Mouse (Mus musculus): ENCODE measurements around the gene Sbno2. TPM values are rescaled to one million over a fixed set of nuclear protein-coding genes. Genes with fewer than 3 reads are reported as not detected.

Sbno2 gene
- 1 to 10 TPM; 5.6 to 6.7 TPM for total RNA-seq (2021)
- long read RNA-seq, experiment 1, partial matches to known transcripts: 0 of 1 reads
- long read RNA-seq, experiment 1, other reads (novel, unspliced or antisense): 1 of 1 reads
- long read RNA-seq, experiment 2, partial matches to known transcripts: 2 of 2 reads
- long read RNA-seq, experiment 2, other reads (novel, unspliced or antisense): 0 of 2 reads

DNA sequence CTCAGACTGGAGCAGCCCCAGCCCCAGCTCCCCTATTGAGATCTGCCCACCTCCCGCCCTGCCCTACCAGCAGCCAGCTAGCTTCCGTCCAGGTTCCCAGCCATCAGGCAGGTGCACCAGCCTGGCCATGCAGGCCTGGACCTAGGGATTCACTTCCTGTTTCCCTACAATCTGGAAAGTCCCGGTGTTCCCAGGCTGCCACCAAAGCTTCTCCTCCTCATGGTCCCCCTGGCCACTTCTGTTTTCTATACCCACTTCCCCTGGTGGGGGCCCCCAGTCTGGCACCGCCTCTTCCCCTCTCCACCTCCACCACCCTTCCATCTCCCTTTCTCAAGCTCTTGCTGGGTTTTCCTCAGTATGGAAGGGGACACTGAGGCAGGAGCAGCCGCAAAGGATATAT, at the start of gene Sbno2:
TSS of gene Sbno2 (minus strand) at position 112 of the 400 bp plus-strand sequence.
- no peak for DNase-seq

DNA sequence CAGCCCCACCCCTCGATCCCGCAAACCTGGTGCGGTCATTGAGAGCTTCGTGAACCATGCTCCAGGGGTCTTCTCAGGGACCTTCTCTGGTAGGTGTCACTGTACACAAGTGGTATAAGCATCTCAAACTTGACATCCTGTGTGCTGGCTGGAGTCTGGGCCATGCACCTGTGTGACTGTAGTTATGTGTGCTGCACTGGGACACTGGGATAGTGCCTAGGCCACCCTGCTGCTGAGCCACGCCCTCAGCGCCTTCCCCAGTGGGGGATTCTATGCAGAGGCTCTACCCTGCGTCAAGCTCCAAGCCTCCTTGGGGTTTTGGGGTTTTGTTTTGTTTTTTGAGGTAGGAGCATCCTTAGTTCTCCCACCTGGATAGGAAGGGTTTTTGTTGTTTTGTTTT, 49.0 kb upstream of the Sbno2 start:
- no peak for DNase-seq

DNA sequence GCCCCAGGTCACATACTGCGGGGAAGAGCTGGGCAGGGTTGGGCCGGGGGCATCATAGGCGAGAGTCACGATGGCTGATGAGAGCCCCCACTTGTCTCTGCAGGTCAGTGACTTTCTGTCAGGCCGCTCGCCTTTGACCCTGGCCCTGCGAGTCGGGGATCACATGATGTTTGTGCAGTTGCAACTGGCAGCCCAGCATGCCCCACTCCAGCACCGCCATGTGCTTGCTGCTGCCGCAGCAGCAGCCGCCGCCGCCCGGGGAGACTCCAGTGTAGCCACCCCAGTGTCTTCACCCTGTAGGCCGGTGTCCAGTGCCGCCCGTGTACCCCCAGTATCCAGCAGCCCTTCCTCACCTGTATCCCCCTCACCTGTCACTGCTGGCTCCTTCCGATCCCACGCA, 48.3 kb upstream of the Sbno2 start:
- DNase-seq: no peak

DNA sequence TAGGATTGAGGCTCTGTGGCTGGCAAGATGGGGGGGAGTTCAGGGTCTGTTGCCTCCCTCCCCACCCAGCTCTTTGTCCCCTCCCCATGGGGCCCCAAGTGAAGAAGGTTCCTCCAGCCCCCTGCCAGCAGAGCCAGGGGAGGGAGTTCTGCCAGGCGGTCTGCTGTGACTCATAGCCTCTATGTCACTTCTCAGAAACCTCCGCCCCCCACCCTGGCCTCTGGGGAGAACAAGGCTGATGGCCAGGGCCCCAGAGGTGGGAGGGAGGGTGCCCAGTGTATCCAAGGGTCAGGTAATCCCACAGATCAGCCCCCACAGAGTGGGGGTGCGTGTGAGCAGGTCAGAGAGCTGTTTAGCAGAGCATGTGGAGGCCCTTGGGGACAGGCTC, 47.5 kb upstream of the Sbno2 start:
- no peak for DNase-seq

DNA sequence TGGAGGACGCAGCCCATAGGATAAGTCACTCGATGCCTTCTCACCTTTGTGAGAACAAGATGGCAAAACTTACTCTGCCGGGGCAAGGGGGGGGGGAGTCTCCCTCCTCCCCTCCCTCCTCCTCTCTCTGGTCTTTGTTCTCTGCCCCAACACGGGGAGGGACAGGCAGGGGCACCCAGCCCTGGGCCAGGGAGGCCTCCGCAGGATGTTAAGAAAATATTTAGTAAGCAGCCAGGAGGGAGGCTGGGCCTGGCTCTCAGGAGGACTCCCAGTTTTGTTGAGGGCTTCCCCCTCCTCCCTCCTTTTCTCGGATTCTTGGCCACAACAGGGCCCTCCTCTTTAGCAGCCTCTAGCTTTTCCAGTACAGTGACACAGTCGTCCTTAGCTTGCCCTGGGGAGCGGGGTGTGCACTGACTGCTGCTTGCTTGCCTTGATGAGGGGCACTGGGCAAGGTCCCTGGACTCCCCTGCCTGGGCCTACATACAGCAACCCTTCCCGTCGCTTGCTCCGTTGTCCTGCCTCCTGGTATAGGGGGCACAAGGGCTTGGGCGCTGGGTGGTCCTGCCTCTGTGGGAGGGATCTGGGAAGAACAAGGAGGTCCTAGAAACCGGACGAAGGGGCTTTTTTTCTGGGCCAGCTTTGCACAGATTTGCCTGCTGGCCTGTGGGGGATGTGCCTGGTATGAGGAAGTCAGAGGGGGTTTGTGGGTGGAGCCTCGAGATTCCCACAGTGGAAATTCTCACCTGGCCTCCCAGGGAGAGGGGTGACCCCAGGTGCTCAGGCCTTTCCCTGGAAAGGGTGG, 46.9 kb upstream of the Sbno2 start:
- DNase-seq: peak; percentile 53

DNA sequence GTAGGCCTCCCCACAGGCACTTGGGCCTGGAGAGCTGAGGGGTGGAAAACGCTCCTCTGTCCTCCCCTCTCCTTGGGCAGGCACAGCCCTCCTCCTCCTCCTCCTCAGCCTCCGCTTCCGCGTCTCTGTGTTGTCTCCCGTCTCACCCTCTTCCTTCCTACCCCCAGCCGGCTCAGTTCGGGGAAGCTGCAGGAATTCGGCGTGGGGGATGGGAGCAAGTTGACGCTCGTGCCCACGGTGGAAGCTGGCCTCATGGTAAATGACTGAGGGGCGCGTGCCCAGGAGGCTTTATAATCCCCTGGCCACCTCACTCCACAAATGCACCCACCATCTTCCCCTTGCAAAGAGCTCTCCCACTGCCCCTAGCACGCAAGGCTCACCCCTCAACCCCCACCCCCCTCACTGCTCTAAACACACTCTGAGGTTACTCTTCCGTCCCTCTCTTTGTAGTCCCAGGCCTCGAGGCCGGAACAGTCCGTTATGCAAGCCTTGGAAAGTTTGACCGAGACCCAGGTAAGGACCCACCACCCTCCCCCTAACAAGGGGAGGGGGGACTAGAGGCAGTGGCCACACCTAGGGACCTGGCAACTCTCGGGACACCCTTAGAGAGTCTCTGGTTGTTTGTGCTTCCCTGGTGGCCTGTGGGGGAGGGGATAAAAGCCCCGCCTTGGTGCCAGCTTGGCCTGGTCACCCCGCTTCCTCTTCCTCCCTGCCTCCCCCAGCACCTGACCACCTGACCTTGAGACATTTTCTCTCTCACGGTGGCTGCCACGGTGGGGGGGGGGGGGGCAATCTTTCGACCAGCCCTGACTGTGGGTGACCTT, 46.1 kb upstream of the Sbno2 start:
- DNase-seq: peak; percentile 60

DNA sequence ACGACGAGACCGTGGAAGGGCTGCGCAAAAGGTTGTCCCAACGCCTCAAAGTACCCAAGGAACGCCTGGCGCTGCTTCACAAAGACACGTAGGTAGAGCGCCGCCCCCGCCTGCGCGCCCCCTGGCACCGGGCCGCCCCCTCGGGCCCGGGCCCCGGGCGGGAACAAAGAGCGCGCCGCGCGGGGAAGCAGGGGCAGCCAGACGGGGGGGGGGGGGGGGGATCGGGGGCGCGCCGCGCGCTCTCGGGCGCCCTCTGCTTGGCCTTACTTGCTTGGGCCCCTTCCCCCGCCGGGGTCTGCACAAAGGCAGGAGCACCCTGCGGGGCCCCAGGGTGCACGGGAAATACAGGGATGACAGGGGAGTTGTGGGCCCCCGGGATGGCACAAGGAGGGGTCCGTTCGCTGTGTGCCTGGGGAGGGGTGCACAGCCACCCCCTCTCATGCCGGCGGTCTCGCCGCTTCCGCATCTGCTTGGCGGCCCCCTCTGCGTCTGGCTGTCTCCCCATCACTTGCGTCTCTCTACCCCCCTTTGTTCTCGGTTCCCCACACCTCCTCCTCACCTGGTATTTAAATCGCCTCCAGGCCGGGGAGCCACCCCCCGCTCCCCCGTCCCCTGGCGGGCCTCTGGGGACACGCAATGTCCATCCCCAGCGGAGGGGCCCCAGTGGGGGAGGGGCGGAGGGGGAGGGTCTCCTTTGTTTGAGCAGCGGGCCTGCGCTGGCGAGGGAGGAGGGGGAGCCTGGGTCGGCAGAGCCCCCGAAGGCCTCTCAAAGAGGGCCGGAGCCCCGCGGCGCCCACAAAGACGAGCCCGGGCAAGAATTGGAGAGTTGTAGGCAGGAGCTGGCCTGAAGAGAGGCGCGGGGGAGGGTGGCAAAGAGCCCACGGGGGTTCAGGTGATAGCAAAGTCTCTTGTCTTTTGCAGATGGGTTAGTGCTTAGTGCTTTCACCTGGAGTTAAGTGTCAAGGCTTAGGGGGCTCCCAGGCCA, 45.1 kb upstream of the Sbno2 start:
- peak; percentile 53 for DNase-seq

DNA sequence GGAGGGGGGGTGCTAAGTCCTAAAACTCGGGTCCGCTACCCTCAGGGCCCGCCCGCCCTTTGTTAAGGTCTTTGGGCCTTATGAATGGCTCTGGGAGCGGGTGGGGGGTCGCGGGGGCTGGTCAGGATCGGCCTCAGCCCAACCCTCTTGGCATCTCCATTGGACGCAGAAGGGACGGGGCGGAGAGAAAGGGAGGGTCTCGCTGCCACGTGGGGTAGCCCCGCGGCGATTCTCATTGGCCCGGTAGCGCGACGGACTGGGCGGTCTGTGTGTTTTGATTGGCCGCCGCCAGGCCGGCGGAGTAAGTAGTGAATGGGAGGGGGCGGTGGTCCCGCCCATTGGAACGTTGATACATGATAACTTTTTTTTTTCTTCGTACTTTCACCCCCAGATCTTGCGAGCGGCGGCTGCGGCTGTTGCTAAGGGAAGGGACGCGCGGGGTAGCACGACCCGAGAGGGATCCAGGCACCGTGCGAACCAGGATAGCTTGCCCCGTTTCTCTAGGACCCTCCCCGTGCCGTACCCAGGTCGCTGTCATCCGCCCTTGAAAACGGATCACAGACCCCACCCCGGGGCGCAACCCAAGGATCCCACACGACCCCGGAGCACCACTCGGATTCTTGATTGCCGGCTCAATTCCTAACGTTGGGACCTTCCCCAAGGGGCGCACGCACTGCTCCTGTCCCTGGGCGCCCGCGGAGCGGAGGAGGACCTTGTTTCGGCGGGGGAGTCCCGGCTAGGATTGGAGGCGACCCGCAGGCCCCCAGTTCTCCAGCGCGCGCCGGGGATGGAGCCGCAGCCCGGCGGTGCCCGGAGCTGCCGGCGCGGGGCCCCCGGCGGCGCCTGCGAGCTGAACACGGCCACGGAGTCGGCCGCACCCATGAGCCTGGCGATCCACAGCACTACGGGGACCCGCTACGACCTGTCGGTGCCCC, 44.2 kb upstream of the Sbno2 start:
- DNase-seq: peak; percentile 98

DNA sequence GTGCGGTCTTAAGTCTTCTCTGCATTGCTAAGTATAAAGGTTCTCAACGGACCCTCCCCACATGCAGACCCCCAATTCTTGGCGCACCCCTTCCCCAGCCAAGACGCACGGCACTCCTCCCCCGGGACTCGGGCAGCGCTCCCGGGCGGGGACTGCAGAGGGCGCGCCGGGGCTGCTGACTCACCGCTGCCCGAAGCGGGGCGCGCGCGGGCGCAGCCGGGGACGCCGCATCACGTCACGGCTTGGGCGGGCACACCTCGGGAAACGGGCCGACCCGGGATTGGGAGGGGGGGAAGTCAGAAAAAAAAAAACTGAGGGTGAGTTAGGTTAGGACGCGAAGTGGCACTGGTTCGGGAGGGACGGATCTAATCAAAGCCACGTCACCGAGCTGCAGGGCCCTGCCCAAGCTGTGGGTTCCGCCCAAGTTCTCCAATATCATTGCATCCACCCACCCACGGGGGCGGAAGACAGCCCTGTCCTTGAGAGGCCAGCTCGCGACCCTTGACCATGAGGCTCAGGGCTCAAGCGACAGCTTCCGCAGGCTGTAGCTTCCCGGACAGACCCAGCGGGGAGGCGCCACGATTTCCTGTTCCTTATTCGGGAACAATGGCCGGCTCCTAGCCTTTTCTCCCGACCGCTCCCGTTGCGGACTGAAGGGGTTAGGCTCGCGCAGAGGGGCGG, 43.4 kb upstream of the Sbno2 start:
- peak; percentile 94 for DNase-seq

DNA sequence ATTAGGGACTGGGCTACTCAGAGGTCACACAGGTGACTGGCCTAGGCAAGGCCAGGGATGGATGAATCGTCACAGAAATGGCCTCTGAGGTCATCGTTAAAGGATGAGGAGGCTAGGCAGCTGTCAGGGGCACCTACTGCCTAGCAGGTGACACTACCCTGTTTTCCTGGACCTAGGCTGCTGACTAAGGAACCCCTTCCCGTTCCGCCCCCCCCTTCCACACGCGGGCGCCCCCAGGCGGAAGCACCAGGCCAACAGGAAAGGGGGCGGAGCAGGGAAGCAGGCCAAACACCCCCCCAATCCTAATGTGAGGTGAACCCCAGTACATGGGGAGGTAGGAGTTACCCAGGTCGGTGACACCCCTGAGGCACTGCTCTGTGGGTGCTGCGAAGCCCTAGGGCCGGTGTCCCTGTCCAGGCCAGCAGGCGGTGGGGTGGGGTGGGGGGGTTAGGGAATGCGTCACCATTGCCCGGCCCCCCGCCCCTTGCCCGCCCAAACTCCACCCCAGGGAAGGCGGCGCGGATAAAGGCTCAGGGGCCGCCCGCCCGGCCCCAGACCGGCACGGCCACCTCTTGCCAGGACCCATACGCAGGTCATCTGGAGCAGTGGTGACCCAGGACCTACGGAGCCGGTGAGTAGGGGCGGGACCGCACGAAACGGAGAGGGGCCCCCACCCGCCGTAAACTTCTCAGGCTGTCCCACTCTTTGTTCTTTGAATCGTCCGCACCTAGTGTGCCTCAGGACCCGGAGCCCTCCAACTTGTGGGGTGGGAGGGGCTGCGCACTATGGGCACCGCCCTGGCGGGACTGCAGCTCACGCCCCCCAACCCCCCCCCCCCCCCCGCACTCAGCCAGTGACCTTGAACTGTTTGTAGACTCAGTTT, 42.6 kb upstream of the Sbno2 start, which contains the start of gene Midn:
TSS of gene Midn (plus strand) at position 554 of the 883 bp plus-strand sequence.
- DNase-seq: peak; percentile 90

DNA sequence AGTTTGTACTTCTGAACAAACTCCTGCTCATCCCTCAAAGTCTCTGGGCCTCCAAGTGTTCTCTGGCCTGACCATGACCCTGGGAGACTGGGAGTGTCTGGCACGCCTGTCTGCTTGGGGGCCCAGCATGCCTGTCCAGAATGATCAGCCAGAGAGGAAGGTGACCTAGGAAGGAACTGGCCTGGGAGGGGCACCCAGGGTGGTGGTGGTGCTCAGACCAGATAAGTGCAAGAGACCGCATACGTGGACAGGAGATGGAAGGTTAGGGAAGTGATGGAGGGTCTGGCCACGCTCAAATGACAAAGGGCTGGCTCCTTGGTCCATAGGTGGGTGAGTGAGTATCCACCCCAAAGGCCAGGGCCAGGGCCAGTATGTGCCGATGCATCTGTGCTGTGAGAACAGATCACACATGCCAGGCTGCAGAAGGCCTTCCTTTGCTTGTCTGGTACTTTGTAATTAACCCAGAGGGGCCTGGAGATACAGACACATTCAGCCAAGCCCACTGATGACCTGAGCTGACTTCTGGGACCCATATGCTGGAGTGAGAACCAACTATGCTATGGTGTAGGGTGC, 41.9 kb upstream of the Sbno2 start:
- DNase-seq: no peak

DNA sequence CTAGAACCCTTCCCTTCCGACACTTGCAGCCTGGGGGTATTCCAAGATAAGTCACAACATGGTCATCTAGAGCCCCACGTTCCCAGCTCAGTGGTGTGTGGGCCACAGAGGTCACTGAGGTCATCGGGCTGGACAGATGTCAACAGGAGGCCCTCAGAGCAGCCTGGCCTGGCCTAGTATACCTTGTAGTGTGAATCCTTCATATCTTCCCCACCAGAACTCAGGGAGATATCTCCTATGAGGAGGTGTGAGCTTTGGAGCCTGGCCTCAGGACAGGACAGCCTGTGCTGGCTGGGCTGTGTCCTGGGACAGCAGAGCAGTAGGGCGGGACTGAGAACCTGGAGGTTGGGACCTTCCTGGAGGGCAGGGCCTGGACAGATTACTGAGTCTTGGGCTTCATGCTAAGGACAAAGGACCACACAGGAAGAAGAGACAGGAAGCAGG, 41.2 kb upstream of the Sbno2 start:
- DNase-seq: peak; percentile 65

DNA sequence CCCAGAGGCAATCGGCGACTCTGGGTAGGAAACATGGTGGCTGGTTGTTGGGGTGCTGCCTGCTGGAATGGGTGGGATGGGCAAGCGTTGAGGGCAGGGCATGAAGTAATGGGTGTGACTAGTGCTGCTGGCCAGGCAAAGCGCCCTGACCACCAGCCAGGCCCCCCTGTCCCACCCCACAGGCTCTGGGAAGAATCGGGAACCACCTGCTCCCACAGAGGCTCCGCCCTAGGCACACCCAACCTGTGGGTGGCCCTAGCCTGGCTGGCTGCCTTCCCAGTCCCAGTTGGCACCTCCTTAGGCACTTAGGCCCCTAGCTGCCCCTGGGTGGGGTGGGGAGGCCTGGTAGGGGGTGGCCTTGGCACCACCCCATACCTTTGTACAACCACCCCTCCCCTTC, 40.5 kb upstream of the Sbno2 start:
- DNase-seq: peak; percentile 60

DNA sequence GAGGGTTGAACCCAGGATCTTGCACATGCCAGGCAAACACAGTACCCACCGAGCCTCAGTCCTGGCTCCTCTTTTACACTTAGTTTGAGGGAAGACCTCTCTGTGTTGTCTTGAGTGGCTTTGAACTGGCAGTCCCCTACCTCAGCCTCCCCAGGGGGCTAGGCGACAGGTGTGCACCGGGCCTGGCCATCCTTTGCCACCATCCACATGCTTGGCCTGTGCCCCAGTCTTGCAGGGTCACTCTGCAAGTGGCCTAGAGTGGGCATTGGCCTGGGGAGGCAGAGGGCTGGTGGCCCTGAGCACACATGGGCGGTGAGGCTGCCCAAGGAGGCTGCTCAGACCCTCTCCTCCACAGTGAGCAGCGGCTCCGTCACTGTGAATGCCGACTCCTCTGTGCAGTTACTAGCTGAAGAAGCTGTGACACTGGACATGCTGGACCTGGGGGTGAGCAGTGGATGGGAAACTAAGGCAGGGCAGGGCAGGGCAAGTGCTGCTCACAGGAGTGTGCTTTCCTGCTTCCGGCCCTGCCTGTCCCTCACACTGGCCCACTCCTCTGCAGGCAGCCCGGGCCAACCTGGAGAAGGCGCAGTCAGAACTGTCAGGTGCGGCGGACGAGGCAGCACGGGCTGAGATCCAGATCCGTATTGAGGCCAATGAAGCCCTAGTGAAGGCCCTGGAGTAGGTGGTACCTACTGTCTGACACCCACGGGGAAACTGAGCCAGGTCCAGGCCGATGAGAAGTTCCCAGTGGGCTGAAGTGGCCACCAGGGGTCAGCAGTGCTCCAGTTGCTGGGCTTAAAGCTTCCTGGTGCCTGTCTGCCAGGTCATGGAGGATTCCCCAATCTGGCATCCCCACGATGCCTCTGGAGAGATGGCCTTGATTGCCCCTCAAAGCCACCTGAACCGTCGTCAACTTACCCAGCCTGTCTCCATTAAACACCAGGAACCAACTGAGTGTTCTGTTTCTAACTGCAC, 39.8 kb upstream of the Sbno2 start:
- peak; percentile 69 for DNase-seq

DNA sequence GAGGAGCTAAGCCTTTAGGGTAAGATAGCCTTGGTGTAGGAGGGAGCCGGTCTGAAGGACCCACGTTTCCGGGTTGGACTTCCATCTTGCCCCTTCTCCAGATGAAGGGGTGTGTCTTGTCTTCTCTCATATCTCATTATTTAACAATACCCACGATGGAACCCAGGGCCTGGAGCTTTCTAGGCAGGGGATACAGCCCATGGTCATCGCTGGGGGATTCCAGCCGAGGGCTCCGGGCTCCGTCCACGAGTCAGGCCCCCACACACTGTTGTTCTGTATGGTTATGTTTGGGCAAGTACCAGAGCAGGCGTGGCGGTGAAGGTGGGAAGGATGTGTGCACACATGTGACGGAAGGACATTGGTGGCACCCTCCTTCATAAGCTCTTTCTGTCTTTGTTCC, 38.8 kb upstream of the Sbno2 start:
- DNase-seq: no peak

DNA sequence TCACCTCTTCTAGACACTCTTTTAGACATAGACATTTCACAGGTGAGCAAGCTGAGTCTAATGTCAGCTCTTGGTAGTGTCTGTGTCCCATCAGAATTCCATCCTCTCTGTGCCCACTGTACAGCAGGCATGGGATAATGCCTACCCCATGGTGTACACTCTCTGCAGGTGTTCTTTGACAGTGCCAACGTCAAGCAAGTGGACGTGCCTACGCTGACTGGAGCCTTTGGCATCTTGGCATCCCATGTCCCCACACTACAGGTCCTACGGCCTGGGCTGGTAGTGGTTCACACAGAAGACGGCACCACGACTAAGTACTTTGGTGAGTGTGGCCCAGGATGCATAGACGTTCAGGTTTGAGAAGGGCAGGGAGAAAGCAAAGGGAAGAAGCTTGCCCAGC, 38.3 kb upstream of the Sbno2 start:
- DNase-seq: no peak

DNA sequence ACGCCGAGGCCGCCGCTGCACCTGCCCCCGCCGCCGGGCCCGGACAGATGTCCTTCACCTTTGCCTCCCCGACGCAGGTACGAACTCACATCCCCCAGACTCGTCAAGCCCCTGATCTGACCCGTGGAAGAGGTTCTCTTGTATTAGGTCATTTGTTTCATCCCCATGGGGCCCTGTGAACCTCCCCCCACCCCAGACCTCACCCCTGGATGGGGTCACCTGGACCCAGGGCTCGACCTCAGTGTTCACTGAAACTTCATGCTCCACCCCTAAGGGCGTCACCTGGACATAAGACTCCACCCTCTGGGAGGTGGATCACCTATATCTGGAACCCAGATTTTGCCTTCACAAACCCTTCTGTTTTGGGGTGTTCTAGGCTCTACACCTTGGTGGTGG, 37.2 kb upstream of the Sbno2 start:
- no peak for DNase-seq
